Mouse (Mus musculus): ENCODE results near the gene Mrps27. TPM values are rescaled to one million over a fixed set of nuclear protein-coding genes. Genes with fewer than 3 reads are reported as not detected.

Gene Mrps27
- polyA plus RNA-seq, 1 experiment = 9.3 TPM

DNA sequence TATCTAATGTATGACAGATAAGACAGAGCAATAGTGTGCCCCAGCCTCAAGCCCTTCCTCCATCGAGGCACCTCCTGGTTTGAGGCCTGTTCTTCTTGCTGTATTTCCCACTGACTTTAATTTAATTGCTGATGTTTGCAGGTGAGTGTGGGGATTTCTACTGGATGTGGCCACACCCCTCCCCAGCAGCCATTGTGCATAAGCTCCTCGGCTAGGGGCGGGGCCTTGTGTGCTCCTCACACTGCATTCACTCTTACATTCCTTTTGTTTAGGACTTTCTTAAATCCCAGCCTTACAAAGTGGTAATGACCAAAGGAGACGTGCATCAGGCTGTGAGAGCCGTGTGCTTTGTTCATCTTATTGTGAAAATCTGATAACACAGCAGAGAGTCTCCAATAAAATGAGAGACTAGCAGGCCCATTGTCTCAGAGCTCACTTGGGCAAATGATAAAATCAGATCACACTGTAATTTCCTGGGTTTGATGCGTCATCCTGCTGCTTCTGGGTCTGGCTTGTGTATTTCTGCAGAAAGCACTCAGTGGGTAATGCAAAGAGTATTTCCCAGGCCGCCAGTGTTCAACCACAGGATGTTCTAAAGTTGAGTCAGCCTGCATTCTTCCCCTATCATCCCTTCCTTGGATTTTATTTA is 40.1 kb downstream of the Mrps27 start:
- Histone ChIP-seq H3K9me3 (no peaks in the 10 kb centered on the region), H3K4me3 (replicated peaks) (no peak overlapping the region), H3K4me1 (peaks cover 57% of the 10 kb centered on the region), H3K27me3 (replicated peaks) (no peaks in the 10 kb centered on the region), H3K36me3 (replicated peaks; ENCODE audit: low read length) (peaks cover 14% of the 10 kb centered on the region)
- TF ChIP-seq GATA1 (IDR thresholded peaks at IDR 0.05; ENCODE audit: borderline replicate concordance, low read length) (no peak), FLI1 (IDR thresholded peaks at IDR 0.05; ENCODE audit: low read length) (no peak)

DNA sequence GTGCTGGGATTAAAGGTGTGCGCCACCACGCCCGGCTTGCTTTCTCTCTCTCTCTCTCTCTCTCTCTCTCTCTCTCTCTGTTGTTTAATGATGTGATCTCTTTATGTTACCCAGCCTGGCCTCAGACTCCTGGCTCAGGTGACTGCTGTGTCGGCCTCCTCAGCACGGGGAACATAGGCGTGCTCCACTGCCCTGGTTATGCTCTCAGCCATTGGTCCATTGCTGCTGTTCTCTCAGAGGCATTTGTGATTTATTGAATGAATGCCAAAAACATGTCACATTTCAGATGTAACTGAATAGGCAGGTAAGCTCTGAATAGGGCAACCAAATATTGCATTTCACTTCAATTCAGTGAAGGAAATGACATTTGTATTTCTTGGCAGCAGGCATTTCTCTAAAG is 41.3 kb downstream of the Mrps27 start:
- no peaks in the 10 kb centered on the region for H3K27me3 ChIP-seq (replicated peaks)
- peaks cover 56% of the 10 kb centered on the region for H3K4me1 ChIP-seq
- no peaks in the 10 kb centered on the region for H3K9me3 ChIP-seq
- TF ChIP-seq GATA1 (IDR thresholded peaks at IDR 0.05; ENCODE audit: borderline replicate concordance, low read length) = no peak
- no peak for TF ChIP-seq FLI1 (IDR thresholded peaks at IDR 0.05; ENCODE audit: low read length)
- peaks cover 17% of the 10 kb centered on the region for H3K36me3 ChIP-seq (replicated peaks; ENCODE audit: low read length)
- no peak overlapping the region for H3K4me3 ChIP-seq (replicated peaks)

- H3K4me3 ChIP-seq (replicated peaks) = no peak overlapping the region
Observed at GRCm38 (mm10) chr13:99386341-99386740, 41.8 kb downstream of the Mrps27 start.

DNA sequence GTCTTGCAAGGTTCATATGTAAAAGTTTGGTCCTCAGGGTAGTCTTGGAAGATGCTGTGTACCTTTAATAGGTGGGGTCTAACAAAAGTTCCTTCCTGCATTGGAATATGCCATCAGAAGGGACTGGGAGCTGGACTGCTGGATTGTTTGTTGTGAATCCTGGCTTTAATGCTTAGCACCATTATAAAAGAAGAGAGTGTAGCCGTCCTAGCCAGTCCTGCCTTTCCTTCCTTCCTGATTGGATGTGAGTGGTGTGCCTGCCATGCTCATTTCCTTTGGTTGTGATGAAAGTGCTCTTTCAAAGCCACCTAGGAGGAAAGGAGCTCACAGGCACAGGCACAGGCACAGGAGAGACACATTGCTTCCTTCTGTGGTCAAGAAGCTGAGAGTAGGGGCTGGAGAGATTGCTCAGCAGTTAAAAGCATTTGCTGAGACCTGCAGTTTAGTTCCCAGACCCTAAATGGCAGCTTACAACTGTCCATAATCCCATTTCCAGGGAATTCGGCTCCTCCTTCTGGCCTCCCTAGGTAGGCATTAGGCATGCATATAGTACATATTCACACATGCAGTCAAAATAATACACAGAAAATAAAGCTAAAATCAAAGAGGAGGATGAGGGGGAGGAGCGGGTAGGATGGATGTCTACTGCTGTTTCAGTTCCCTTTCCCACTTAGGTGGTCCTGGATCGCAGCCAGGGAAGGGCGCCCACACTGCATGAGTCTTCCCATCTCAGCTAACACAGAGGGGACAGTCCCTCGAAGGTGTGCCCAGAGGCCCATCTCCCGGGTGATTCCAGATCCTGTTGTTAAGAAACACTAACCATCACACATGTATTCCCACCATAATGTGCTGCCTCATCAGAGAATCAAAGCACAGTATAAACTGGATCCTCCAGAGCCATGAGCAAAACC is 43.6 kb downstream of the Mrps27 start:
- Histone ChIP-seq H3K27me3 (replicated peaks) (no peaks in the 10 kb centered on the region), H3K36me3 (replicated peaks; ENCODE audit: low read length) (peaks cover 17% of the 10 kb centered on the region), H3K9me3 (no peaks in the 10 kb centered on the region), H3K4me3 (replicated peaks) (no peak overlapping the region), H3K4me1 (peaks cover 53% of the 10 kb centered on the region)
- TF ChIP-seq GATA1 (IDR thresholded peaks at IDR 0.05; ENCODE audit: borderline replicate concordance, low read length) = no peak
- TF ChIP-seq FLI1 (IDR thresholded peaks at IDR 0.05; ENCODE audit: low read length) = no peak

More at GRCm38 (mm10) chr13:99386341-99386740, 41.8 kb downstream of the Mrps27 start:
- H3K36me3 ChIP-seq (replicated peaks; ENCODE audit: low read length) = peaks cover 17% of the 10 kb centered on the region
- no peak for TF ChIP-seq GATA1 (IDR thresholded peaks at IDR 0.05; ENCODE audit: borderline replicate concordance, low read length)
- TF ChIP-seq FLI1 (IDR thresholded peaks at IDR 0.05; ENCODE audit: low read length) = no peak
- no peaks in the 10 kb centered on the region for H3K9me3 ChIP-seq
- H3K27me3 ChIP-seq (replicated peaks) = no peaks in the 10 kb centered on the region
- H3K4me1 ChIP-seq = peaks cover 56% of the 10 kb centered on the region

DNA sequence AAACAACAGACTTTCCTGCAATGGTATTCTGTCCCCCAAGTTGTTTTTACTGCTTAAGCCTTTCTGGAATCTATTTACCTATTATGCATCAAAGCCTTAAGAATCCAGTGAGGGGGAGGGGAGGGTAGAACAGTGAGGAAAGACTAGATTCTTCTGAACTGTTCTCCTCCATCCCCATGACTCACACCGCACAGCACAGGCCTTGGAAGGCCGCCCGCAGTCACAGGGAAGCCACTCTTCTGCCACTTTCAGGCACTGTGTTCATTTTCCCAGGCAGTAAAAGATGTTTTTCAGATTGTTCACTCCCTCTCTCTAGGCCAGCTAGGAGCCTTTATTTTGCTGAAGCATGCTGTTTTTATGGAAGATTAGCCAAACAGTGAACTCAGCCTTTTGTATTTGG is 46.8 kb downstream of the Mrps27 start:
- H3K27me3 ChIP-seq (replicated peaks) = no peaks in the 10 kb centered on the region
- H3K4me1 ChIP-seq = peaks cover 51% of the 10 kb centered on the region
- H3K4me3 ChIP-seq (replicated peaks) = no peak overlapping the region
- no peaks in the 10 kb centered on the region for H3K9me3 ChIP-seq
- H3K36me3 ChIP-seq (replicated peaks; ENCODE audit: low read length) = peaks cover 7% of the 10 kb centered on the region
- TF ChIP-seq GATA1 (IDR thresholded peaks at IDR 0.05; ENCODE audit: borderline replicate concordance, low read length) (no peak), FLI1 (IDR thresholded peaks at IDR 0.05; ENCODE audit: low read length) (no peak)

DNA sequence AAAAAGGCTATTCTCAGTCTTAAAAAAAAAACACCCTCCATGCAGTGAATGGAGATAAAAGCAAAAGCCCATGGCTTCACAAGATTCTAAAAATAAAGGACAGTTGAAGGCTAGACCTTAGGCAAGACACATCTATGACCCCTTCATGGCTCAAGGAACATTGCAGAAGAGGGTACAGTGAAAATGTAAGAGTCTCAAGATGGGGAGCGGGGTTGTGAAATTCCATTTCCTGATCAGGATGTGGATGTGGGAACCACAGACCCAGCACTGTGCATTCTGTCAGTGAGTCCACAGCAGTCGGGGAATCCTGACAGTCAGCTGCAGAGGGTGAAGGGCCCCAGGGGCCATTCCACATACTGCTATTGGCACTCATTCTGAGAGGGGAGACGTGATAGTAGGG is 48.5 kb downstream of the Mrps27 start:
- Histone ChIP-seq H3K27me3 (replicated peaks) (no peaks in the 10 kb centered on the region), H3K9me3 (no peaks in the 10 kb centered on the region), H3K4me1 (peaks cover 43% of the 10 kb centered on the region), H3K36me3 (replicated peaks; ENCODE audit: low read length) (peaks cover 13% of the 10 kb centered on the region), H3K4me3 (replicated peaks) (no peak overlapping the region)
- TF ChIP-seq GATA1 (IDR thresholded peaks at IDR 0.05; ENCODE audit: borderline replicate concordance, low read length) = no peak
- no peak for TF ChIP-seq FLI1 (IDR thresholded peaks at IDR 0.05; ENCODE audit: low read length)

- Histone ChIP-seq H3K36me3 (replicated peaks; ENCODE audit: low read length) (peaks cover 21% of the 10 kb centered on the region), H3K4me3 (replicated peaks) (no peak overlapping the region), H3K9me3 (no peaks in the 10 kb centered on the region), H3K27me3 (replicated peaks) (no peaks in the 10 kb centered on the region), H3K4me1 (peaks cover 37% of the 10 kb centered on the region)
- TF ChIP-seq GATA1 (IDR thresholded peaks at IDR 0.05; ENCODE audit: borderline replicate concordance, low read length) = no peak
- no peak for TF ChIP-seq FLI1 (IDR thresholded peaks at IDR 0.05; ENCODE audit: low read length)
Observed at GRCm38 (mm10) chr13:99394694-99395093, 50.1 kb downstream of the Mrps27 start.

GRCm38 (mm10) chr13:99395531-99395930 is 50.9 kb downstream of the Mrps27 start:
- TF ChIP-seq FLI1 (IDR thresholded peaks at IDR 0.05; ENCODE audit: low read length) (no peak), GATA1 (IDR thresholded peaks at IDR 0.05; ENCODE audit: borderline replicate concordance, low read length) (no peak)
- no peaks in the 10 kb centered on the region for H3K27me3 ChIP-seq (replicated peaks)
- H3K4me1 ChIP-seq = peaks cover 37% of the 10 kb centered on the region
- no peak overlapping the region for H3K4me3 ChIP-seq (replicated peaks)
- H3K9me3 ChIP-seq = no peaks in the 10 kb centered on the region
- peaks cover 26% of the 10 kb centered on the region for H3K36me3 ChIP-seq (replicated peaks; ENCODE audit: low read length)

DNA sequence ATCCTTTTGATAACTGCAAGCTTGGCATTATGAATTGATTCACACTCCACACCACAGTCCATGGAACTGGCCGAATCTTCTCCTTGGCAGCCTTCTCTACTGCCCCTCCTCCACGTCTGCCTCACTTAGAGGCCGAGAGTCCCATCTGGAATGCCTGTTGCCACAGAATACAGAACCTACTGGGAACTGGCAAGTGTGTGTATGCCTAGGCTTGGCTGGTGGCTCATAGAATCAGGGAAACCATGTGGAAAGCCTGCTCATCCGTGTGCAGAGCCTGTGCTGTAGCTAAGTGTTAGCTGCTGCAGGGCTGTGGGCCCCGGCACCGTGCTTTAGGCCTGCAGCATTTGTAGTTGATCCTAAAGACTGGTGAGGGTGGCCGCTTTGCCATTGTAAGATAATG is 52.6 kb downstream of the Mrps27 start:
- peaks cover 29% of the 10 kb centered on the region for H3K4me1 ChIP-seq
- no peak for TF ChIP-seq GATA1 (IDR thresholded peaks at IDR 0.05; ENCODE audit: borderline replicate concordance, low read length)
- no peak for TF ChIP-seq FLI1 (IDR thresholded peaks at IDR 0.05; ENCODE audit: low read length)
- no peaks in the 10 kb centered on the region for H3K9me3 ChIP-seq
- no peak overlapping the region for H3K4me3 ChIP-seq (replicated peaks)
- H3K36me3 ChIP-seq (replicated peaks; ENCODE audit: low read length) = peaks cover 30% of the 10 kb centered on the region
- no peaks in the 10 kb centered on the region for H3K27me3 ChIP-seq (replicated peaks)

- Histone ChIP-seq H3K4me3 (replicated peaks) (no peak overlapping the region), H3K9me3 (no peaks in the 10 kb centered on the region), H3K4me1 (peaks cover 25% of the 10 kb centered on the region), H3K27me3 (replicated peaks) (no peaks in the 10 kb centered on the region), H3K36me3 (replicated peaks; ENCODE audit: low read length) (peaks cover 39% of the 10 kb centered on the region)
- TF ChIP-seq GATA1 (IDR thresholded peaks at IDR 0.05; ENCODE audit: borderline replicate concordance, low read length) (no peak), FLI1 (IDR thresholded peaks at IDR 0.05; ENCODE audit: low read length) (no peak)
Observed at GRCm38 (mm10) chr13:99398149-99398701, 53.6 kb downstream of the Mrps27 start.
